Mouse (Mus musculus) CH12.LX (cell line): Measurements from ENCODE around the gene Tmem125. TPM values are rescaled to one million over a fixed set of nuclear protein-coding genes. Genes with fewer than 3 reads are reported as not detected.

Experiments
- DNase-seq: peaks from one replicate; pipeline ENCODE4 v3.0.0-alpha.2; 2013; ENCODE audit errors: extremely low read depth
- H3K27ac ChIP-seq: 2 replicates; pipeline ENCODE4 v1.5.1; 2012; ENCODE audit warnings: low read depth, mild to moderate bottlenecking, control low read depth, moderate library complexity; ENCODE audit not compliant: insufficient read depth
- H3K27me3 ChIP-seq: replicated peaks from 2 replicates; pipeline ENCODE3; 2012; ENCODE audit warnings: inconsistent platforms
- H3K36me3 ChIP-seq, 2 experiments: replicated peaks in 1 of 2; 2 replicates each; pipeline versions ENCODE3 to v1.6.1; 2012; ENCODE audit warnings: inconsistent platforms in 1 of 2, low read length in 1 of 2, mild to moderate bottlenecking in 1 of 2, mixed read lengths in 1 of 2, moderate library complexity in 1 of 2; ENCODE audit not compliant: control insufficient read depth in 1 of 2, insufficient read depth in 1 of 2
- H3K4me1 ChIP-seq, 2 experiments: 2 replicates each; pipeline ENCODE4 v1.6.1; 2012; ENCODE audit warnings: inconsistent platforms in 1 of 2, moderate library complexity in 1 of 2; ENCODE audit not compliant: insufficient read depth in 2 of 2, control insufficient read depth in 1 of 2
- H3K4me2 ChIP-seq: 2 replicates; pipeline ENCODE4 v1.6.1; 2012; ENCODE audit warnings: low read depth, mild to moderate bottlenecking, control low read depth; ENCODE audit not compliant: poor library complexity, insufficient read depth, severe bottlenecking
- H3K4me3 ChIP-seq, 3 experiments: fragments of 150-350 bp in 1 of 3; sonication (generic) in 1 of 3; replicated peaks in 1 of 3; 2 replicates each; pipeline versions ENCODE3 to v1.5.1; 2011 to 2012; ENCODE audit warnings: low read depth in 2 of 3, low read length in 2 of 3, mild to moderate bottlenecking in 2 of 3, moderate library complexity in 2 of 3, control low read depth in 1 of 3, improper control_type of control experiment in 1 of 3, inconsistent platforms in 1 of 3, mixed read lengths in 1 of 3; ENCODE audit not compliant: poor library complexity in 1 of 3
- H3K79me2 ChIP-seq: replicated peaks from 2 replicates; pipeline ENCODE4 v1.6.1; 2012; ENCODE audit warnings: mild to moderate bottlenecking, moderate library complexity; ENCODE audit not compliant: control insufficient read depth, poor library complexity, insufficient read depth, severe bottlenecking; ENCODE audit errors: extremely low read depth
- H3K9ac ChIP-seq: 2 replicates; pipeline ENCODE4 v1.6.1; 2012; ENCODE audit warnings: low read depth, mild to moderate bottlenecking, control low read depth, moderate library complexity; ENCODE audit not compliant: insufficient read depth
- H3K9me3 ChIP-seq: replicated peaks from 2 replicates; pipeline ENCODE3; 2012; ENCODE audit warnings: low read length, inconsistent platforms, mixed read lengths
- CHD2 ChIP-seq: IDR thresholded peaks from 2 replicates; pipeline ENCODE4 v1.6.1; 2011; ENCODE audit warnings: low read length, improper control_type of control experiment
- CTCF ChIP-seq, 2 experiments: IDR thresholded peaks in 1 of 2; conservative IDR thresholded peaks in 1 of 2; 2 replicates each; pipeline ENCODE4 v1.5.1; 2011 to 2012; ENCODE audit warnings: low read depth in 2 of 2, low read length in 2 of 2, improper control_type of control experiment in 1 of 2, inconsistent platforms in 1 of 2, mild to moderate bottlenecking in 1 of 2, moderate library complexity in 1 of 2
- E2F4 ChIP-seq: IDR thresholded peaks from 2 replicates; pipeline ENCODE4 v1.6.1; 2011; ENCODE audit warnings: low read depth, low read length, improper control_type of control experiment; ENCODE audit not compliant: insufficient replicate concordance
- ELF1 ChIP-seq: IDR thresholded peaks from 2 replicates; pipeline ENCODE4 v1.6.1; 2014; ENCODE audit warnings: low read depth, mild to moderate bottlenecking, inconsistent platforms, low read length, improper control_type of control experiment
- ETS1 ChIP-seq: conservative IDR thresholded peaks from 2 replicates; pipeline ENCODE4 v1.6.1; 2012; ENCODE audit warnings: low read depth, mild to moderate bottlenecking, inconsistent platforms, low read length, improper control_type of control experiment, moderate library complexity
- GABPA ChIP-seq: IDR thresholded peaks from 2 replicates; pipeline ENCODE4 v1.6.1; 2012; ENCODE audit warnings: low read depth, low read length, improper control_type of control experiment, inconsistent platforms; ENCODE audit not compliant: insufficient replicate concordance
- HCFC1 ChIP-seq: IDR thresholded peaks from 2 replicates; pipeline ENCODE4 v1.6.1; 2012; ENCODE audit warnings: low read depth, mild to moderate bottlenecking, inconsistent platforms, low read length, improper control_type of control experiment
- IRF4 ChIP-seq: IDR thresholded peaks from 2 replicates; pipeline ENCODE4 v1.6.1; 2014; ENCODE audit warnings: low read depth, mild to moderate bottlenecking, inconsistent platforms, low read length, improper control_type of control experiment
- JUN ChIP-seq: IDR thresholded peaks from 2 replicates; pipeline ENCODE4 v1.6.1; 2011; ENCODE audit warnings: low read depth, mild to moderate bottlenecking, low read length, improper control_type of control experiment, moderate library complexity; ENCODE audit not compliant: insufficient read depth
- MAFK ChIP-seq: IDR thresholded peaks from 2 replicates; pipeline ENCODE4 v1.6.1; 2011; ENCODE audit warnings: low read length, improper control_type of control experiment; ENCODE audit not compliant: insufficient replicate concordance
- MEF2A ChIP-seq: IDR thresholded peaks from 2 replicates; pipeline ENCODE4 v1.6.1; 2014; ENCODE audit warnings: low read depth, mild to moderate bottlenecking, inconsistent platforms, low read length, improper control_type of control experiment, borderline replicate concordance
- NELFE ChIP-seq: IDR thresholded peaks from 2 replicates; pipeline ENCODE4 v1.6.1; 2011; ENCODE audit warnings: low read depth, low read length, improper control_type of control experiment
- NRF1 ChIP-seq: IDR thresholded peaks from 2 replicates; pipeline ENCODE4 v1.6.1; 2014; ENCODE audit warnings: low read depth, mild to moderate bottlenecking, inconsistent platforms, low read length, improper control_type of control experiment, moderate library complexity
- RAD21 ChIP-seq: IDR thresholded peaks from 2 replicates; pipeline ENCODE4 v1.6.1; 2011; ENCODE audit warnings: low read depth, mild to moderate bottlenecking, low read length, improper control_type of control experiment, moderate library complexity
- RCOR1 ChIP-seq: conservative IDR thresholded peaks from 2 replicates; pipeline ENCODE4 v1.6.1; 2012; ENCODE audit warnings: low read depth, mild to moderate bottlenecking, inconsistent platforms, low read length, improper control_type of control experiment
- TCF12 ChIP-seq: IDR thresholded peaks from 2 replicates; pipeline ENCODE4 v1.6.1; 2014; ENCODE audit warnings: low read depth, mild to moderate bottlenecking, inconsistent platforms, low read length, improper control_type of control experiment
- UBTF ChIP-seq: IDR thresholded peaks from 2 replicates; pipeline ENCODE4 v1.6.1; 2012; ENCODE audit warnings: low read depth, mild to moderate bottlenecking, inconsistent platforms, low read length, improper control_type of control experiment, moderate library complexity
- USF1 ChIP-seq: IDR thresholded peaks from 2 replicates; pipeline ENCODE4 v1.6.1; 2014; ENCODE audit warnings: low read depth, mild to moderate bottlenecking, inconsistent platforms, low read length, improper control_type of control experiment
- ZC3H11A ChIP-seq: IDR thresholded peaks from 2 replicates; pipeline ENCODE4 v1.6.1; 2012; ENCODE audit warnings: low read depth, mild to moderate bottlenecking, inconsistent platforms, low read length, improper control_type of control experiment
- ZKSCAN1 ChIP-seq: IDR thresholded peaks from 2 replicates; pipeline ENCODE4 v1.6.1; 2012; ENCODE audit warnings: low read depth, inconsistent platforms, low read length, improper control_type of control experiment, borderline replicate concordance
- ZMIZ1 ChIP-seq: IDR thresholded peaks from 2 replicates; pipeline ENCODE4 v1.6.1; 2012; ENCODE audit warnings: low read depth, mild to moderate bottlenecking, inconsistent platforms, low read length, improper control_type of control experiment
- ZNF384 ChIP-seq: IDR thresholded peaks from 2 replicates; pipeline ENCODE4 v1.6.1; 2012; ENCODE audit warnings: low read depth, low read length, improper control_type of control experiment, inconsistent platforms
- dilution Hi-C: fragments of 300-500 bp; cut with MboI; formaldehyde crosslinking; loops from 2 replicates; pipeline ENCODE4 v1.14.3; 2020; ENCODE audit warnings: low sequenced_read_pairs; ENCODE audit not compliant: extremely low pct_unique_long_range_greater_than_20kb, extremely low pct_ligation_motif_present
- in situ Hi-C: fragments of 300-500 bp; cut with MboI; formaldehyde crosslinking; loops from 3 replicates; pipeline ENCODE4 v1.14.3; 2019; ENCODE audit warnings: low sequenced_read_pairs, low pct_ligation_motif_present, low pct_unique_long_range_greater_than_20kb, mixed read lengths
- polyA plus RNA-seq: library from polyadenylated mRNA; unstranded; fragments of >175 nt; gene quantifications from 2 replicates; pipeline ENCODE4 v1.2.1, GENCODE M21; 2012; ENCODE audit warnings: low read depth; ENCODE audit not compliant: insufficient read length
- total RNA-seq, 2 experiments: library from RNA; depleted of rRNA; stranded (reverse); fragments of 300-350 nt in 1 of 2; fragments of >200 nt in 1 of 2; gene quantifications; 2 replicates each; pipeline ENCODE4 v1.2.3; 2012 to 2014

The Tmem125 gene
- total and polyA plus RNA-seq, 3 experiments: not detected

GRCm38 (mm10) chr4:118564926-118565279, 21.1 kb upstream of the Tmem125 start:
- in situ Hi-C loops: loop anchor here (10.0 kb wide), 1 partner anchor 340 kb away; no protein-coding TSS in a partner anchor
- H3K9ac ChIP-seq: no peak overlapping the region
- TF ChIP-seq RAD21: no peak
- no peak for TF ChIP-seq ZC3H11A
- TF ChIP-seq ZMIZ1: no peak
- no peak for TF ChIP-seq NRF1
- TF ChIP-seq ZNF384: no peak
- TF ChIP-seq CTCF (conservative IDR thresholded peaks at IDR 0.05 in 1 of 2, IDR thresholded peaks at IDR 0.05 in 1 of 2; ENCODE audit: low read depth in 2 of 2, low read length in 2 of 2): no peak
- no peak for TF ChIP-seq CHD2
- no peak for TF ChIP-seq RCOR1
- no peak for TF ChIP-seq E2F4
- TF ChIP-seq MAFK: no peak
- no peak for TF ChIP-seq ZKSCAN1
- TF ChIP-seq TCF12: no peak
- TF ChIP-seq MEF2A: no peak
- TF ChIP-seq USF1: no peak
- no peak for TF ChIP-seq HCFC1
- TF ChIP-seq UBTF: no peak
- TF ChIP-seq, all 38 proteins: peak for 0
- DNase-seq: no peak
- H3K9me3 ChIP-seq: peaks cover 4% of the 10 kb centered on the region
- H3K27me3 ChIP-seq: peaks cover 90% of the 10 kb centered on the region
- no peaks in the 10 kb centered on the region for H3K79me2 ChIP-seq
- H3K27ac ChIP-seq: no peak overlapping the region
- no peaks in the 10 kb centered on the region for H3K36me3 ChIP-seq
- dilution Hi-C loops: no loop called here
- H3K4me2 ChIP-seq: no peak overlapping the region
- H3K4me3 ChIP-seq: no peak overlapping the region
- no peaks in the 10 kb centered on the region for H3K4me1 ChIP-seq

GRCm38 (mm10) chr4:118564062-118564925, 20.4 kb upstream of the Tmem125 start:
- H3K27me3 ChIP-seq: peaks cover 89% of the 10 kb centered on the region
- in situ Hi-C loops: loop anchor here (10.0 kb wide), 1 partner anchor 339 kb away; no protein-coding TSS in a partner anchor
- H3K4me1 ChIP-seq: no peaks in the 10 kb centered on the region
- no peak for DNase-seq
- no peak overlapping the region for H3K4me2 ChIP-seq
- no peaks in the 10 kb centered on the region for H3K79me2 ChIP-seq
- H3K9me3 ChIP-seq: peaks cover 4% of the 10 kb centered on the region
- no peak overlapping the region for H3K27ac ChIP-seq
- H3K36me3 ChIP-seq: no peaks in the 10 kb centered on the region
- H3K9ac ChIP-seq: no peak overlapping the region
- dilution Hi-C loops: no loop called here
- no peak for TF ChIP-seq UBTF
- TF ChIP-seq ZC3H11A: no peak
- TF ChIP-seq CHD2: no peak
- TF ChIP-seq TCF12: no peak
- TF ChIP-seq ETS1: no peak
- no peak for TF ChIP-seq ELF1
- no peak for TF ChIP-seq JUN
- TF ChIP-seq ZKSCAN1: no peak
- TF ChIP-seq GABPA: no peak
- TF ChIP-seq IRF4: no peak
- TF ChIP-seq NELFE: no peak
- no peak overlapping the region for H3K4me3 ChIP-seq
